Mouse (Mus musculus): ENCODE results near the gene Atp6v0e2. TPM values are rescaled to one million over a fixed set of nuclear protein-coding genes. Genes with fewer than 3 reads are reported as not detected.

Atp6v0e2 gene
- polyA plus RNA-seq, 1 experiment from 2014 or later: 1.2 TPM

DNA sequence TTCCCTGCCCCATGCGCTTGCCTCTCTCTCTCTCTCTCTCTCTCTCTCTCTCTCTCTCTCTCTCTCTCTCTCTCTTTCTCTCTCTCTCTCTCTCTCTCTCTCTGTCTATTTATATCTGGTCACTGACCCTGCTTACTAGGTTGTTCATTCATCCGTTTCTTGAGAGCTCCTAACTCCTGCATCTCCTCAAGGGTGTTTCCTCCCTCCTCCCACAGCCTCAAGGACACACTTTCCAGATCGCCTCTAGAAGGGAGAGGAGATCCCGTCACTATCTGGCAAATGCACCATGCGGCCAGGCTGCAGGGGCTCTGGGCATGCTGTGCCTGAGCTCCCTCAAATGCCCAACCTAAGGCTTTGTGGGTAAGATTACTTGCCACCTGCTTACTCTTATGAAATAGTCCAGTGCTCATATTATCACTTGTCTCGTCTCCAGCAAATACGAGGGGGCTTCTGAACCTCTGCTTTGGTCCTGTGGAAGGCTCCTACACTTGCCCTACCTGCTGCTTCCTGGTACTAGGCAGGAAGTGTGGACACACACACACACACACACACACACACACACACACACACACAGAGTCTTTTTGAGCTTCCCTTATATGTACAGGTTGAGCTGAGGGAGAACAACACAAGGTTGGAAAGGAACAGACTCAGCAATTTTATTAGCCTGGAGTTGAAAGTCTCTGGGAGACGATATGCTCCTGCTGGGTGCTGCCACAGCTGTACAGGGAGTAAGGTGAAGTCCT, 31.8 kb downstream of the Atp6v0e2 start:
- TF ChIP-seq EP300 (IDR thresholded peaks at IDR 0.05; ENCODE audit: low read depth) (no peak), CTCF (IDR thresholded peaks at IDR 0.05; ENCODE audit: low read depth) (no peak)
- H3K36me3 ChIP-seq (replicated peaks; ENCODE audit: insufficient read depth, low read length): no peaks in the 10 kb centered on the region
- no peak overlapping the region for H3K4me3 ChIP-seq (ENCODE audit: low read depth, low read length)
- no peak overlapping the region for H3K9ac ChIP-seq (replicated peaks)
- no peaks in the 10 kb centered on the region for H3K27me3 ChIP-seq (ENCODE audit: insufficient read depth, low read length)
- WGBS (ENCODE audit: insufficient replicate concordance): 77% methylated on average over 8 of the region's 8 CpGs
- no peak overlapping the region for H3K27ac ChIP-seq (ENCODE audit: low read depth)
- DNase-seq: peak; percentile 10
- no peaks in the 10 kb centered on the region for H3K9me3 ChIP-seq (ENCODE audit: low read length)
- peaks cover 24% of the 10 kb centered on the region for H3K4me1 ChIP-seq (ENCODE audit: insufficient read depth)
- no peak overlapping the region for H3K4me2 ChIP-seq (ENCODE audit: low read depth, low read length)
- no peak for ATAC-seq

GRCm38 (mm10) chr6:48572014-48572413, 34.6 kb downstream of the Atp6v0e2 start:
- no peaks in the 10 kb centered on the region for H3K27me3 ChIP-seq (ENCODE audit: insufficient read depth, low read length)
- H3K27ac ChIP-seq (ENCODE audit: low read depth): peak overlapping the region; percentile 84
- H3K9me3 ChIP-seq (ENCODE audit: low read length): no peaks in the 10 kb centered on the region
- DNase-seq: no peak
- no peaks in the 10 kb centered on the region for H3K36me3 ChIP-seq (replicated peaks; ENCODE audit: insufficient read depth, low read length)
- peaks cover 19% of the 10 kb centered on the region for H3K4me1 ChIP-seq (ENCODE audit: insufficient read depth)
- no peak for ATAC-seq
- peak overlapping the region; percentile 68 for H3K4me2 ChIP-seq (ENCODE audit: low read depth, low read length)
- TF ChIP-seq EP300 (IDR thresholded peaks at IDR 0.05; ENCODE audit: low read depth): no peak
- no peak for TF ChIP-seq CTCF (IDR thresholded peaks at IDR 0.05; ENCODE audit: low read depth)
- peak overlapping the region; percentile 36 for H3K9ac ChIP-seq (replicated peaks)
- WGBS (ENCODE audit: insufficient replicate concordance): 79% methylated on average over 5 of the region's 5 CpGs
- peak overlapping the region; percentile 36 for H3K4me3 ChIP-seq (ENCODE audit: low read depth, low read length)

GRCm38 (mm10) chr6:48572572-48573061, 35.2 kb downstream of the Atp6v0e2 start, which contains the start of gene Rarres2:
Rarres2 (minus strand) TSS chr6:48572789.
- peak within 1 kb of the TSS; percentile 68 for H3K4me2 ChIP-seq (ENCODE audit: low read depth, low read length)
- H3K4me1 ChIP-seq (ENCODE audit: insufficient read depth): peaks cover 19% of the 10 kb centered on the region
- 45% methylated on average over 6 of the region's 6 CpGs for WGBS (ENCODE audit: insufficient replicate concordance)
- no peaks in the 10 kb centered on the region for H3K27me3 ChIP-seq (ENCODE audit: insufficient read depth, low read length)
- DNase-seq (peak; percentile 65), ATAC-seq (peak; percentile 80)
- no peak for TF ChIP-seq CTCF (IDR thresholded peaks at IDR 0.05; ENCODE audit: low read depth)
- peak; percentile 46; the same call in 1 of the 2 replicates for TF ChIP-seq EP300 (IDR thresholded peaks at IDR 0.05; ENCODE audit: low read depth)
- peak within 1 kb of the TSS; percentile 84 for H3K27ac ChIP-seq (ENCODE audit: low read depth)
- H3K9me3 ChIP-seq (ENCODE audit: low read length): no peaks in the 10 kb centered on the region
- no peaks in the 10 kb centered on the region for H3K36me3 ChIP-seq (replicated peaks; ENCODE audit: insufficient read depth, low read length)
- H3K4me3 ChIP-seq (ENCODE audit: low read depth, low read length): peak within 1 kb of the TSS; percentile 36
- peak within 1 kb of the TSS; percentile 36 for H3K9ac ChIP-seq (replicated peaks)

GRCm38 (mm10) chr6:48573280-48573679, 35.9 kb downstream of the Atp6v0e2 start:
- WGBS (ENCODE audit: insufficient replicate concordance): 52% methylated on average over 10 of the region's 10 CpGs

DNA sequence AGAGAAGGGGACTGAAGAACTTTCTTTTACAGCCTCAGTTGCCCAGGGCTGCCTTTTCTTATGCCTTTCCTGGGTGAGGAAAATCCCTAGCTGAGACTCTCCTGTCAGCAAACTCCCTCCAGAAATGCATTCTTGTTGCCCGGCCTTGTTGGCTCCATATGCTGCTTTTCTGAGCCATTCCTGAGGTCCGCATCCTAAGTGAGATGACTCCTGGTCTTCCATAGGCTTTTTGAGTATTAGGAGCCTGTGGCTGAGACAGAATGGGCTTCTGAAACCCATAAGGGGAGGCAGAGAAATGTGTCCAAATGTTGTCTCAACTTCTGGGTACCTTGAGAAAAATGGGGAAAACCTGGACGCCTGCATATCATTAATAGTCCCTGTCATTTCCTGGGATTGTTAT, 36.6 kb downstream of the Atp6v0e2 start:
- Histone ChIP-seq H3K36me3 (replicated peaks; ENCODE audit: insufficient read depth, low read length) (no peaks in the 10 kb centered on the region), H3K9me3 (ENCODE audit: low read length) (no peaks in the 10 kb centered on the region), H3K4me3 (ENCODE audit: low read depth, low read length) (no peak overlapping the region), H3K4me1 (ENCODE audit: insufficient read depth) (peaks cover 19% of the 10 kb centered on the region), H3K27ac (ENCODE audit: low read depth) (no peak overlapping the region), H3K9ac (replicated peaks) (no peak overlapping the region), H3K27me3 (ENCODE audit: insufficient read depth, low read length) (no peaks in the 10 kb centered on the region), H3K4me2 (ENCODE audit: low read depth, low read length) (no peak overlapping the region)
- 69% methylated on average over 3 of the region's 3 CpGs for WGBS (ENCODE audit: insufficient replicate concordance)
- peak; percentile 4 for DNase-seq
- ATAC-seq: no peak
- TF ChIP-seq EP300 (IDR thresholded peaks at IDR 0.05; ENCODE audit: low read depth) (no peak), CTCF (IDR thresholded peaks at IDR 0.05; ENCODE audit: low read depth) (no peak)

More at GRCm38 (mm10) chr6:48573280-48573679, 35.9 kb downstream of the Atp6v0e2 start:
- ATAC-seq (no peak), DNase-seq (peak; percentile 32)
- Histone ChIP-seq H3K27me3 (ENCODE audit: insufficient read depth, low read length) (no peaks in the 10 kb centered on the region), H3K36me3 (replicated peaks; ENCODE audit: insufficient read depth, low read length) (no peaks in the 10 kb centered on the region), H3K4me3 (ENCODE audit: low read depth, low read length) (no peak overlapping the region), H3K9me3 (ENCODE audit: low read length) (no peaks in the 10 kb centered on the region), H3K4me1 (ENCODE audit: insufficient read depth) (peaks cover 19% of the 10 kb centered on the region), H3K4me2 (ENCODE audit: low read depth, low read length) (no peak overlapping the region), H3K27ac (ENCODE audit: low read depth) (peak overlapping the region; percentile 71), H3K9ac (replicated peaks) (no peak overlapping the region)
- no peak for TF ChIP-seq CTCF (IDR thresholded peaks at IDR 0.05; ENCODE audit: low read depth)
- TF ChIP-seq EP300 (IDR thresholded peaks at IDR 0.05; ENCODE audit: low read depth): no peak

GRCm38 (mm10) chr6:48578736-48579135, 41.3 kb downstream of the Atp6v0e2 start:
- 43% methylated on average over 5 of the region's 5 CpGs for WGBS (ENCODE audit: insufficient replicate concordance)

More at GRCm38 (mm10) chr6:48578736-48579135, 41.3 kb downstream of the Atp6v0e2 start:
- TF ChIP-seq CTCF (IDR thresholded peaks at IDR 0.05; ENCODE audit: low read depth): no peak
- no peak for TF ChIP-seq EP300 (IDR thresholded peaks at IDR 0.05; ENCODE audit: low read depth)
- Histone ChIP-seq H3K4me2 (ENCODE audit: low read depth, low read length) (no peak overlapping the region), H3K9me3 (ENCODE audit: low read length) (no peaks in the 10 kb centered on the region), H3K4me1 (ENCODE audit: insufficient read depth) (no peaks in the 10 kb centered on the region), H3K27ac (ENCODE audit: low read depth) (peak overlapping the region; percentile 55), H3K9ac (replicated peaks) (no peak overlapping the region), H3K4me3 (ENCODE audit: low read depth, low read length) (no peak overlapping the region), H3K36me3 (replicated peaks; ENCODE audit: insufficient read depth, low read length) (no peaks in the 10 kb centered on the region), H3K27me3 (ENCODE audit: insufficient read depth, low read length) (no peaks in the 10 kb centered on the region)
- ATAC-seq: no peak
- no peak for DNase-seq
